Mouse (Mus musculus) liver, embryonic 13.5 days (tissue): ENCODE measurements at regions not wholly inside any gene's neighbourhood (a gene's known extent, or its start where the extent isn't known, plus 50 kb on each side); places are given as distances from the start of the nearest gene placed in this dataset.

Experiments
- ATAC-seq: fragments of 200-750 bp; cut with Nextera tagmentation; 2 replicates; pipeline ENCODE4 v1.8.0; 2017; ENCODE audit warnings: low read depth, mild to moderate bottlenecking, moderate number of reproducible peaks, moderate library complexity
- DNase-seq: peaks from one replicate; pipeline ENCODE4 v3.0.0; 2022
- H3K27ac ChIP-seq: fragments of 300-500 bp; sonication (generic); 2 replicates; pipeline ENCODE4 v1.5.1; 2015; ENCODE audit warnings: moderate library complexity, mild to moderate bottlenecking, inconsistent platforms
- H3K27me3 ChIP-seq: fragments of 300-500 bp; sonication (generic); 2 replicates; pipeline ENCODE4 v1.6.1; 2015; ENCODE audit warnings: mild to moderate bottlenecking, inconsistent platforms
- H3K36me3 ChIP-seq: fragments of 300-500 bp; sonication (generic); 2 replicates; pipeline ENCODE4 v1.6.1; 2015; ENCODE audit warnings: mild to moderate bottlenecking, inconsistent platforms
- H3K4me1 ChIP-seq: fragments of 300-500 bp; sonication (generic); replicated peaks from 2 replicates; pipeline ENCODE4 v1.6.1; 2015; ENCODE audit warnings: inconsistent platforms
- H3K4me2 ChIP-seq: fragments of 300-500 bp; sonication (generic); 2 replicates; pipeline ENCODE4 v1.6.1; 2015; ENCODE audit warnings: inconsistent platforms, mild to moderate bottlenecking, moderate library complexity
- H3K4me3 ChIP-seq: fragments of 300-500 bp; sonication (generic); replicated peaks from 2 replicates; pipeline ENCODE4 v1.5.1; 2015; ENCODE audit warnings: mild to moderate bottlenecking, inconsistent platforms
- H3K9ac ChIP-seq: fragments of 300-500 bp; sonication (generic); 2 replicates; pipeline ENCODE4 v1.6.1; 2015; ENCODE audit warnings: mild to moderate bottlenecking, inconsistent platforms
- H3K9me3 ChIP-seq: fragments of 300-500 bp; sonication (generic); replicated peaks from 2 replicates; pipeline ENCODE4 v1.6.1; 2016; ENCODE audit warnings: inconsistent platforms
- WGBS: fragments of 180-500 bp; shearing (Covaris S2); methylation state at CpG from one replicate; pipeline ENCODE4 v1.1.7; 2015; ENCODE audit not compliant: insufficient replicate concordance; 5-methylcytosine and 5-hydroxymethylcytosine counted together

DNA sequence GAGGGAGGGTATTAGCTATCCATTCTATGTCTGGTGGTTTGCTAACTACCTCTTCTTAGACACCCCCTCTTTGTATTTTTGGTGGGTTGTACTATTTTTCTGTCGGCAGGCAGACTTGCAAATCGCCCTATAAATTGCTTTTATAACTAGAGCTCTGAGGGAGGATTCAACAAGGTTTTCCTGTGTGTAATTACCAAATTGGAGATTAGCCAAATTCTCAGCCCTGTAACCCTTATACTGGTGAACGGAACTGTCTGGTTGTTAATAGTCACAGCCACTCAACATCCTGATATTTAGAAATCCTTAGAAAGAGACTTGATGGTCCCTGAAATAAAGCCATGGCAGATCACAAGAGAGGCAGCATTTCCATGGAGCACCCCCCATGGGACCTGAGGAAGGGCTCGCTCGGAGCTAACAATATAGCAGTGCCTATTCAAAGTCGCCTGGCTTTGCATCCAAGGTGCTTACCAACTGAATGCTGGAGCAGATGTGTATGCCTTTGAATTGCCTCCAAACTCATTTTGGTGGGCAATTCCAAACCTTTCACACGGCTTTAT, 333.0 kb downstream of the Nedd1 start:
- Histone ChIP-seq H3K27me3 (no peaks in the 10 kb centered on the region), H3K9ac (no peak overlapping the region), H3K4me1 (no peaks in the 10 kb centered on the region), H3K36me3 (no peaks in the 10 kb centered on the region), H3K4me3 (no peak overlapping the region), H3K9me3 (no peaks in the 10 kb centered on the region), H3K27ac (no peak overlapping the region), H3K4me2 (no peak overlapping the region)
- 63% methylated on average over 7 of the region's 7 CpGs for WGBS
- ATAC-seq (no peak), DNase-seq (no peak)

DNA sequence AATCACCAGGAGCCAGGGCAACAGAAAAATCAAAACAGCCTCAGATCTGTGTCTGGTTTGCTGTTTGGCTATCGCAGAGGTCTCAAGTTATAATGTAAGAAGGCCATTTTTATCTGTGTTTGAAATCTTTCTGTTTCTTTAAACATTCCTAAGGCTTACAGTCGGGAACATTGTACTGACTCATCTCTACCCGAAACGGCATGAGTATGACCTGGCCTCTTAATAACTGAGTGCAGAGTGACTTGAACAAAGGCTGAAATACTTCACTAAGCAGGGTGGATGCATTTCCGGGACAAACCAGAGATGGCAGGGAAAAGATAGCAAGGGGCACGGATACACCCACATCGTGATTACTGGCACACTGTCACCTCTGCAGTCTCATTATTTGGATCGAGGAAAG, 355.1 kb downstream of the Nedd1 start:
- H3K36me3 ChIP-seq, result no peaks in the 10 kb centered on the region
- H3K9me3 ChIP-seq, result no peaks in the 10 kb centered on the region
- H3K27ac ChIP-seq, result no peak overlapping the region
- H3K4me2 ChIP-seq, result no peak overlapping the region
- H3K4me3 ChIP-seq, result no peak overlapping the region
- ATAC-seq, result no peak
- H3K9ac ChIP-seq, result no peak overlapping the region
- no peaks in the 10 kb centered on the region for H3K27me3 ChIP-seq
- H3K4me1 ChIP-seq, result no peaks in the 10 kb centered on the region
- 72% methylated on average over 8 of the region's 8 CpGs for WGBS
- no peak for DNase-seq

DNA sequence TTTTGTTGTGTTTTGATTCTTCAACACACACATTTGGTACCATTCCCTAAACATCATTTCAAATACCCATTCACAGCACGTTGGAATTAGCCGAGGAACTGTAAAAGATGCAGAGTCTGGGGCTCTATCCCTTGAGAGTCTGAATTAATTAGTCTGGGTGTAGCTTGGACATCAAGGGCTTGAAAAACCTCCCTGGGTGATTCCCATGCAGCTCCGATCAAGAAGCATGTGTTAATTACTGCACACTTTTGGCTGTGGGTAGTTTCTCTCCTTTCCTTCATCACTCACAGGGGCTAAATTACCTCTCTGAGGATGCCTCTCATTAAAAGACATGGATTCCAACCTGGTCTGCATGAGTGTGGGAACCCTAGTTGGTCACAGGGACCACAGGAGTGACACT, 365.5 kb downstream of the Nedd1 start:
- Histone ChIP-seq H3K36me3 (no peaks in the 10 kb centered on the region), H3K27me3 (no peaks in the 10 kb centered on the region), H3K4me1 (no peaks in the 10 kb centered on the region), H3K9me3 (no peaks in the 10 kb centered on the region), H3K9ac (no peak overlapping the region), H3K4me3 (no peak overlapping the region), H3K27ac (no peak overlapping the region), H3K4me2 (no peak overlapping the region)
- no peak for ATAC-seq
- DNase-seq, result no peak
- WGBS, result 61% methylated on average over 3 of the region's 3 CpGs

DNA sequence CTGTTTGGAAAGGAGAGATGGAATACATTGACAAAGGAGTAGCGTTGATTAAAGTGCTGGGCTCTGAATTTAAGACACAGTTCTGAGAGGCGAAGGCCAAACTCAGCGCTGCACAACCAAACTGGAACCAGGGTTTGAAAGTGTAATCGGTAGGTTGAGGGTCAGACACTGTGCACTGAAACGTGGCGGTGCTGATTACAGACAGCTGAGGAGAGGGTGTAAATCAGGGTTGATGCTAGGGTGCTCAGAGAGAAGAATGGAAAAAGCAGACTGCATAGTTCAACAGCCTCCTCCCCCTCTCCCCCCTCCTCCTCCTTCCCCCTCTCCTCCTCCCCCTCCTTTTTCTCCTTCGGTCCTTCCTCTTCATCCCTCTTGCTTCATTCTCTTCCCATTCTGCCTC, 373.2 kb downstream of the Nedd1 start:
- DNase-seq (no peak), ATAC-seq (no peak)
- H3K9me3 ChIP-seq, result no peaks in the 10 kb centered on the region
- WGBS, result 64% methylated on average over 7 of the region's 7 CpGs
- H3K4me2 ChIP-seq, result no peak overlapping the region
- no peaks in the 10 kb centered on the region for H3K27me3 ChIP-seq
- H3K4me1 ChIP-seq, result no peaks in the 10 kb centered on the region
- no peak overlapping the region for H3K9ac ChIP-seq
- H3K27ac ChIP-seq, result no peak overlapping the region
- H3K4me3 ChIP-seq, result no peak overlapping the region
- H3K36me3 ChIP-seq, result no peaks in the 10 kb centered on the region

DNA sequence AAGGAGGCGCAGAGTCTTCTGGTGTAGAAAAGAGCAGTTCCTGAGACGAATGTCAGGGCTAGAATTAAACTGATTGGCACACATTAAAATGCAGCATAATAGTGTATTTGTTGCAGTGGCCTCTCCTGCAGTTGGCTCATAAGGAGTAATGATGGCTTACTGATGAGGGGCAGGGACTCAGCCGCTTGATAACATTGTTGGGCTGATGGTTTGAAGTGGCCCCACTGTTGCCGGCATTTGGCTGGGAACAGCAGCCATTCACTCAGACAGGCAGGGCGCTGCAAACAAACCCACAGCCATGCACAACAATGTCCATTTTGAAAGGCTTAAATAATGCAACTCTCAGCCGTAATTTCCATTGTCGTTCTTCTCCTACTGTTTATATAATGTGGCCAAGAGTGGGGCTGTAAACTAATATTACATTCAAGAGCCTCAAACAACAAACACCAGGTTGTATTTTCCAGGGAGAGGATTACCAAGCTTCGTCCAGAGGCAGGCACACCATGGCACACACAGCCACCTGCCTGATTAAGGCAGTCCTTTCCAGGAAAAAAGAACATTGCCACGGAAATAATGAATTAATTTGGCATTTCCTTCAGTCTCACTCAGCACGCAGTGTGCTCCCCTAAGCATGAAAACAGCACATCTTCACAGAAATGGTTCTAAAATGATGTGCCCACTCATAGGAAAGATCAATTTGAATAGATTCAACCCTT, 374.1 kb downstream of the Nedd1 start:
- Histone ChIP-seq H3K9ac (no peak overlapping the region), H3K4me3 (no peak overlapping the region)
- ATAC-seq, result no peak

DNA sequence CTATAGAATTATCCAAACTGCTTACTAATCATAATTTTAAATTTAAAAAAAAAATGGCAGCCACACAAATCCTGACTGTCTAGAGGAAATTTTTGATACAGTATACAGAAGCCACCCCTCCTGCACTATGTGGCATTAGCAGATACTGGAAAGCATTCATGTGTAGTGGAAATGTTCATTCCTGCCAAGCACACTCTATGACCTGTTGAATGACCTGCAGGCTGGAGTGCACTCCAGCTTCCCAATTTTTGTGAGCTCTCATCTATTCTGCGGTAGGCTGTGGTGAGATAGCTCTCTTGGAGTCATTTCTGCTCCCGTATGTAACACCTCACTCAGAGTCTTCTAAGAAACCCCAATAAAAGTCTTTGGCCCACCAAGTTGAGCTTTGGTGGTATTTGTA, 382.5 kb downstream of the Nedd1 start:
- Histone ChIP-seq H3K4me2 (no peak overlapping the region), H3K27me3 (no peaks in the 10 kb centered on the region), H3K9ac (no peak overlapping the region), H3K4me3 (no peak overlapping the region), H3K4me1 (no peaks in the 10 kb centered on the region), H3K27ac (no peak overlapping the region), H3K9me3 (no peaks in the 10 kb centered on the region), H3K36me3 (no peaks in the 10 kb centered on the region)
- ATAC-seq, result no peak
- DNase-seq, result no peak
- WGBS, result 68% methylated on average over 2 of the region's 2 CpGs

More for the DNA sequence above, 374.1 kb downstream of the Nedd1 start:
- DNase-seq, result no peak
- Histone ChIP-seq H3K4me2 (no peak overlapping the region), H3K4me1 (no peaks in the 10 kb centered on the region), H3K36me3 (no peaks in the 10 kb centered on the region), H3K27ac (no peak overlapping the region), H3K27me3 (no peaks in the 10 kb centered on the region), H3K9me3 (no peaks in the 10 kb centered on the region)
- 66% methylated on average over 10 of the region's 10 CpGs for WGBS

DNA sequence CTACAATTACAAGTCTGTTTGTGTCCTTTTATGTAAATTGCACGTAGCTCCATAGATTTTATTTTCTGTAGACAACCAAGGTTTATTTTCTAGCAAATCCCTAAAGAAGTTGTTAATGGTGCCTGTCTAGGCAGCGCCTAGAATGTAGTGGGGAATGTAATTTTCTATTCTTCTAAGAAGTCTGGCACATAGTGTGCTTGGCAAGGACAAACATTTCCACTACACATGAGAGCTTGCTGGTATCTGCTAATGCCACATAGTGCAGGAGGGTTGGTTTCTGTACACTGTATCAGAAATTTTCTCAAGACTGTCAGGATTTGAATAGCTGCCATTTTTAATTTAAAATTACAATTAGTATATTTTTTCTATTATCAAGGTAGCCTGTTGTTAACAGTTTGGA, 385.3 kb downstream of the Nedd1 start:
- WGBS, result 58% methylated on average over 2 of the region's 2 CpGs
- Histone ChIP-seq H3K4me2 (no peak overlapping the region), H3K4me3 (no peak overlapping the region), H3K9me3 (no peaks in the 10 kb centered on the region), H3K9ac (no peak overlapping the region), H3K27ac (no peak overlapping the region), H3K36me3 (no peaks in the 10 kb centered on the region), H3K4me1 (no peaks in the 10 kb centered on the region), H3K27me3 (no peaks in the 10 kb centered on the region)
- ATAC-seq (no peak), DNase-seq (no peak)

DNA sequence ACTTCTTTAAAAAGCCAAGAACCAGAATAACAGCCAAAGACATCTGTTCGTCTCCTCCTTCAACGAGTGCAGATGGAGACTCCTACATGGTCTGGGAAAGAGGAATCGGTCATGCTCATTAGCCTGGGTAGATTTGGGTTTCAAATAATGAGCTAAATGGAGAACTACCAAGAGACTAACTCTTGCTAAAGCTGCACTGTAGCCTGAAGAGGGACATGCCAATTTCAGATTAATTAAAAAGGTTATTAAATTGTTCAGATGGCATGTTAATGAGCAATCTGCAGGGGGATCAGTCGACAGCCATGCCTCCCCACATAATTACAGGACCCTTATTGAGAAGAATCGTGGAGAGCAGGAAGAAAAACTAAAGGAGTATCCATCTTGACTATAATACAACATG, 386.1 kb downstream of the Nedd1 start:
- WGBS, result 62% methylated on average over 5 of the region's 5 CpGs
- no peak overlapping the region for H3K4me2 ChIP-seq
- no peaks in the 10 kb centered on the region for H3K36me3 ChIP-seq
- no peak overlapping the region for H3K27ac ChIP-seq
- H3K4me1 ChIP-seq, result no peaks in the 10 kb centered on the region
- no peak overlapping the region for H3K4me3 ChIP-seq
- no peaks in the 10 kb centered on the region for H3K27me3 ChIP-seq
- no peaks in the 10 kb centered on the region for H3K9me3 ChIP-seq
- no peak overlapping the region for H3K9ac ChIP-seq
- no peak for DNase-seq
- no peak for ATAC-seq

DNA sequence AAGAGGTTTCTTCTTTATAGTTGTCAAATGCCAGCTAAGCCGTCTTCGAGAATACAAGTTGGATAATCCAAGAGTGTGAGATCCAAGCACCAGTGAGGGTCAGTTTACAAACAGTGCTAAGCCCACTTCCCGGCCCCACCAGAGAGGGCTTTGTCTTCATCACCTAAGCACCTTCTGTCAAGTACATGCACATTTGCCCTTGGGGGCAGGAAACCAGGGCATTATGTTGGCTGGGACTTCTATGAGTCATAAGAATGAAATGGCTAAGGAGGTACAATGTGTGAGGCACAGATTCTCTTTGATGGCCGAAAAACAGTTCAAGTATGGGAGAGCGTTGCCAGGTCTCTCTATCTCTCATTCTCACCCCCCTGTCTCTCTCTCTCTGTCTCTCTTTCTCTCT, 387.1 kb downstream of the Nedd1 start:
- Histone ChIP-seq H3K4me2 (no peak overlapping the region), H3K27me3 (no peaks in the 10 kb centered on the region), H3K4me3 (no peak overlapping the region), H3K27ac (no peak overlapping the region), H3K36me3 (no peaks in the 10 kb centered on the region), H3K9me3 (no peaks in the 10 kb centered on the region), H3K9ac (no peak overlapping the region), H3K4me1 (no peaks in the 10 kb centered on the region)
- DNase-seq, result no peak
- ATAC-seq, result no peak
- 67% methylated on average over 5 of the region's 5 CpGs for WGBS

DNA sequence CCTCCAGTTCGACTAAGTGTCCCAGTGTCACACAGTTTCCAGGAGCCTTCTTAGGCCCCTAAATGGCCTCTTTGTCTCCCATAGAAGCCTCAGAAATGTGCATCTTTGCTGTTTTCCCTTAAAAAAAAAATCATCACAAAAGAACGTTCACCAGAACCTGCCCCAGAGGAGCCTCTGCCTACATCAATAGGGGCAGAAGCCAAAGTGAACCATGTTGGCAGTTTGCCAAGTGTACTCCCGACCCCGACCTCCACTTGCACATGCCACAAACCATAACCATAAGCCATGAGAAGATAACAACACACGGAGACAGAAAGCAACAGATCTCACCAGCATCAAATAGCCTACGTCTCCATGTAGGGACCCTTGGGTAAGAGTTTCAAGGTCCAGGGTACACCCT, 388.4 kb downstream of the Nedd1 start:
- no peaks in the 10 kb centered on the region for H3K4me1 ChIP-seq
- 39% methylated on average over 6 of the region's 6 CpGs for whole genome bisulfite sequencing
- H3K27me3 ChIP-seq, result no peaks in the 10 kb centered on the region
- no peak overlapping the region for H3K9ac ChIP-seq
- no peak for ATAC-seq
- DNase-seq, result no peak
- no peak overlapping the region for H3K27ac ChIP-seq
- no peaks in the 10 kb centered on the region for H3K9me3 ChIP-seq
- H3K4me2 ChIP-seq, result no peak overlapping the region
- H3K4me3 ChIP-seq, result no peak overlapping the region
- no peaks in the 10 kb centered on the region for H3K36me3 ChIP-seq

DNA sequence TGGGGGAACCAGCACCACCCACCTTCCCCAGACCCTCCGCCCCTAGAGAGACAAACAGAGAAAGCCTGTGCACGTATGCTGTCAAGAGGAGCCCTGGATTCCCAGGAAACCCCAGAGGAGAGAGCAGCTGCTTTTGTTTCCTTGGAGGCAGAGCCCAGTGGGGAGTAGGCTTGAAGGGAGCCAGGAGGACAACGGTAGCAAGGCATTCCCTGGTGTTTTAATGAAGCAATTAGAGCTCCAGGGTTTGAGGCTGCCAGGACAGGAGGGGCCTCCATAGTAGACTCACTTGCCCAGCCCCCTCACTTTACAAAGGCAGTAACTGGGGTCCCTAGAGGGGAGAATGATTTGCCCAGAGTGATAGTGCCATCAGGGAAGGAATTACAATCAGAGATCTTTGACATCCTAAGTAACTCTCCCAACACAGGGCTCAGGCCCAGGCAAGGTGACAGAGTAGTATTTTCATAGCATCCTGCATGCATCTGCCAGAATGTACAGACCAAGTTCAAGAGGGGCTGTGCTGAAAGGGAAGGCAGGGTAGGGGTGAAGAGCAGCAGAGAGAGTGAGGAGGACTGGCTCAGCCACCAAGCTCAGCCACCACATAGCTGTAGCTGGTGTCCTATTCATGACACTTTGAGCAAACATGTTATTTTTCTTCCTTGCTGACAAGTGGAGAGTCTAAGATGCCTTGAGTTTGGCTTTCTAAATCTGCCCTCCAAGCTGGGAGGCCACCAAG, 389.0 kb downstream of the Nedd1 start:
- DNase-seq (no peak), ATAC-seq (no peak)
- H3K9me3 ChIP-seq, result no peaks in the 10 kb centered on the region
- 29% methylated on average over 3 of the region's 3 CpGs for WGBS
- H3K27me3 ChIP-seq, result no peaks in the 10 kb centered on the region
- no peak overlapping the region for H3K27ac ChIP-seq
- no peak overlapping the region for H3K4me2 ChIP-seq
- no peaks in the 10 kb centered on the region for H3K4me1 ChIP-seq
- H3K4me3 ChIP-seq, result no peak overlapping the region
- H3K9ac ChIP-seq, result no peak overlapping the region
- H3K36me3 ChIP-seq, result no peaks in the 10 kb centered on the region

DNA sequence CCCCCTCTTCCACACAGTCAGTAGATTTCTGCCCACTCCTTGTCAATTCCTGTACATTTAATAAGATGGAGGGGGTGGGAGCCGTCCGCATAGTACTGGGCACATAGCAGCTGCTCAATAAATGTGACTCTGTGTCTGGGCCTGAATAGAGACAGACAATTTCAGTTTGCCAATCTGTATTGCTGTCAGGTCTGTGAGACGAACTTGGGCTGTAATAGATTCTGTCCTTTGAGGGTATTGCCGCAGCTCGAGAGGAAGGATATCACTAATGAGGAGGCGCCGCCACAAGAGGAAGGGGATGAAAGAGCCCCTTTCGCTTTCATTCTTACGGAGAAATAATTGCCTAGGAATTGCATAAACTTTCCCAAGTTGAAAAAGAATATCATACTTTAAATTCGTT, 392.1 kb downstream of the Nedd1 start:
- Histone ChIP-seq H3K4me3 (no peak overlapping the region), H3K27me3 (no peaks in the 10 kb centered on the region), H3K27ac (no peak overlapping the region), H3K9me3 (no peaks in the 10 kb centered on the region), H3K36me3 (no peaks in the 10 kb centered on the region), H3K9ac (no peak overlapping the region), H3K4me2 (no peak overlapping the region), H3K4me1 (no peaks in the 10 kb centered on the region)
- no peak for DNase-seq
- no peak for ATAC-seq
- 54% methylated on average over 10 of the region's 10 CpGs for WGBS
